Mouse (Mus musculus) heart, adult 10 weeks (tissue): Measurements from ENCODE around the gene Il11ra2. TPM values are rescaled to one million over a fixed set of nuclear protein-coding genes. Genes with fewer than 3 reads are reported as not detected.

ENCODE experiments used
- polyA plus RNA-seq: library from polyadenylated mRNA; stranded (reverse); fragments of 350-450 nt; fragmentation: Illumina TruSeq; extraction: RNeasy Lipid Tissue Mini Kit (QIAGEN cat#74804); gene quantifications from one replicate; pipeline ENCODE4 v1.2.3, GENCODE M21; 2014; ENCODE audit warnings: low read depth, low replicate concordance

Il11ra2 gene
- not detected for polyA plus RNA-seq

DNA sequence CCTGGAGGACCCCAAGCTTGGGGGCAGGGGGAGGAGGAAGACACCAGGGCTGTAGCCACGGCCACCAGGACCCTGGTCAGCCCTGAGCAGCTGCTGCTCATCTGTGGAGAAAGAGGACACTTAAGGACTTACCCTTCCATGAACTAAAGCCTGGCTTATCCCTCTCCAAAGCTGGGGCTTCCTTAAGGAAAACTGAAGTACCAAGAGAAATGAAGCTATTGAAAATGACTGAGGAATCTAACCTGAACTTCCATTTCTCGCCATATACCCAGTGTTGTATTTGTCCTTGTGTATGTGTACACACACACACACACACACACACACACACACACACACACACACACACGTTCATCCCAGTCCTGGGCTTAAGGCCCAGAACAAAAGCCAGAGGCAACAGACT, at the start of gene Il11ra2:
TSS of gene Il11ra2 (minus strand) at position 101 of the 400 bp plus-strand sequence.

DNA sequence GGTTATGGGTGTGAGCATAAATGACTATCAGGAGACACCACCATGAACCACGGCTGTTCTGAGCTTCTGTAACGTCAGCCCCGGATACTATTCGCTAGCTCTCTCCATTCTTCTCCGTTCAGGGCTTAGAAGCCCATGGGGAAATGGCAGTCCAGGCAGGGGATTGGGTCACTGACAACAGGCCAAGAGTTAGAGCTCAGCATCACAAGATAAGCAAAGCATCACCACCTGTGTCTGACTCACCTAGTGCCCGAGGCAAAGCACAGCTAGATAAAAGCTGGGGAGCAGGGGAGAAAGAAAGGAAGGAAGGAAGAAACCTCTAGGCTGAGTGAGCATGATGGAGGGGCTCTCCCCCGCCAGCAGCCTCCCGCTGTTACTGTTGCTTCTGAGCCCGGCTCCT, 6.7 kb downstream of the Il11ra2 start, which contains the start of gene Ccl27b:
TSS of gene Ccl27b (plus strand) at position 301 of the 400 bp plus-strand sequence.

DNA sequence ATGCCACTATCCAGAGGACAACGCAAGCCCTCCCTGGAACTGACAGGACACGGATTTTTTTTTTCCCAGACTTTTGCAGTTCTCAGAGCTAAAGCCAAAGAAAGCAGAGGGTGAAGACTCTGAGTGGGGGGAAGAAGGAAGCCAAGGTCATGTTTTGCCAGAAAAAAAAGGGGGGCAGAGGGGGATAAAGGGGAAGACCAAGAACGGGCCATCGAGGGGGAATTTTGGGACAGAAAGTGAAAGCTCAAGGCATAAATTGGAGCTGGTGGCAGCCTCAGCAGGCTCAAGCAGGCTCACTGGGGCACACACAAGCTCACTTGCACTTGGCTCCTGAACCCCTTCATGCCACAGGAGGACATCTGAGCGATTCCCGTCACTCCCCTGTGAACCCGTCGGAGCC, 32.3 kb downstream of the Il11ra2 start, which contains the start of gene Gm2564:
TSS of gene Gm2564 (plus strand) at position 301 of the 400 bp plus-strand sequence.

DNA sequence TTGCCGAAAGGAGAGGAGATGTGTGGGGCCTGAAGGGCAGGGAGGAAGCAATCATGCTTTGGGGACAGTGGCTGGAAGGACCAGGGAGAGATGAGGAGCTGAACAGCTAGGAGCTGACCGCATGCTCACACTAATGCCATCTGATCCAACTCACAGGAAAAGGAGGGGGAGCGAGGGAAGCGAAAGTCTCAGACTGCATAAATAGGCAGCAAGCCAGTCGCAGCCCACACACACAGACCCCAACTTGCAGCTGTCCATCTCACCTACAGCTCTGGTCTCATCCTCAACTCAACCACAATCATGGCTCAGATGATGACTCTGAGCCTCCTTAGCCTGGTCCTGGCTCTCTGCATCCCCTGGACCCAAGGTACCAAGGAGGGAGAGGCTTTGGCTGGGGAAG, 49.8 kb downstream of the Il11ra2 start, which contains the start of gene Gm10591:
TSS of gene Gm10591 (plus strand) at position 301 of the 400 bp plus-strand sequence.

Other genes with a start within 250 kb of the Il11ra2 start
- not detected for gene Gm21586, start 222.5 kb downstream of the Il11ra2 start, polyA plus RNA-seq
- not detected for gene Gm2163, start 195.1 kb downstream of the Il11ra2 start, polyA plus RNA-seq
- not detected for gene Fam205a2, start 133.7 kb downstream of the Il11ra2 start, polyA plus RNA-seq
- gene Gm10591, start 49.7 kb downstream of the Il11ra2 start, polyA plus RNA-seq: not detected
- 5.7 TPM for gene Gm2564, start 32.2 kb downstream of the Il11ra2 start, polyA plus RNA-seq
- gene Ccl27b, start 6.6 kb downstream of the Il11ra2 start, polyA plus RNA-seq: not detected
- gene 4930578G10Rik, start 73.7 kb upstream of the Il11ra2 start, polyA plus RNA-seq: not detected
- gene Ccl19, start 94.7 kb upstream of the Il11ra2 start, polyA plus RNA-seq: 4.0 TPM
- 53.5 TPM for gene Ccl21a, start 112.1 kb upstream of the Il11ra2 start, polyA plus RNA-seq
- not detected for gene Fam205a1, start 192.0 kb upstream of the Il11ra2 start, polyA plus RNA-seq
- 0.21 TPM for gene Gm12394, start 194.9 kb upstream of the Il11ra2 start, polyA plus RNA-seq
- 0.81 TPM for gene Fam205c, start 212.3 kb upstream of the Il11ra2 start, polyA plus RNA-seq